Mouse (Mus musculus): ENCODE measurements at regions not wholly inside any gene's neighbourhood (a gene's known extent, or its start where the extent isn't known, plus 50 kb on each side); places are given as distances from the start of the nearest gene placed in this dataset.

- in situ Hi-C loops (cut with MboI, MseI) = no loop called here
Observed at GRCm38 (mm10) chr6:93041041-93041440, 97.7 kb upstream of the Adamts9 start.

DNA sequence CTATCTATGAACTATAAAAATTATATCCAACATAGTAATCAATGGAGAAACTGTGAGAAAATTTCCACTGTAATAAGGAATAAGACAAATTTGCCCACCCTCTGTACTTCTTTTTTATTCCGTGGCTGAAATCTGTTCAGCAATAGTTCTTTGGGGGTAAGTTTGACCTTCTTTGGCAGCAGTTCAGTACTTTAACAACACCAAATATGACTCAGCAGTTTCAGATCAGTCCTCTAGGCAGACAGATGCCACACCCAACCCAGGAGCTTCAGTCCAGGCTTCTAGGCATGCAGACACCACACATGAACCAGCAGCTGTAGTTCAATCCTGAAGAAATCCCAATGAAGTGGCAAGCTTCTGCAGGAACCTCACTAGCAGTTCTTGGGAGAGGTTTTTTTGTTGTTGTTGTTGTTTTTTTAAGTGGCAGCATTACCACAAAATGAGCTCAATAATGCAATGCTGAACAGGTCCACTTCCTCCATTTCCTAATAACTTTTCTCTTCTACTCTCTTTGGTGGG is 88.6 kb upstream of the Adamts9 start:
- in situ Hi-C loops (cut with MboI, MseI) = no loop called here

DNA sequence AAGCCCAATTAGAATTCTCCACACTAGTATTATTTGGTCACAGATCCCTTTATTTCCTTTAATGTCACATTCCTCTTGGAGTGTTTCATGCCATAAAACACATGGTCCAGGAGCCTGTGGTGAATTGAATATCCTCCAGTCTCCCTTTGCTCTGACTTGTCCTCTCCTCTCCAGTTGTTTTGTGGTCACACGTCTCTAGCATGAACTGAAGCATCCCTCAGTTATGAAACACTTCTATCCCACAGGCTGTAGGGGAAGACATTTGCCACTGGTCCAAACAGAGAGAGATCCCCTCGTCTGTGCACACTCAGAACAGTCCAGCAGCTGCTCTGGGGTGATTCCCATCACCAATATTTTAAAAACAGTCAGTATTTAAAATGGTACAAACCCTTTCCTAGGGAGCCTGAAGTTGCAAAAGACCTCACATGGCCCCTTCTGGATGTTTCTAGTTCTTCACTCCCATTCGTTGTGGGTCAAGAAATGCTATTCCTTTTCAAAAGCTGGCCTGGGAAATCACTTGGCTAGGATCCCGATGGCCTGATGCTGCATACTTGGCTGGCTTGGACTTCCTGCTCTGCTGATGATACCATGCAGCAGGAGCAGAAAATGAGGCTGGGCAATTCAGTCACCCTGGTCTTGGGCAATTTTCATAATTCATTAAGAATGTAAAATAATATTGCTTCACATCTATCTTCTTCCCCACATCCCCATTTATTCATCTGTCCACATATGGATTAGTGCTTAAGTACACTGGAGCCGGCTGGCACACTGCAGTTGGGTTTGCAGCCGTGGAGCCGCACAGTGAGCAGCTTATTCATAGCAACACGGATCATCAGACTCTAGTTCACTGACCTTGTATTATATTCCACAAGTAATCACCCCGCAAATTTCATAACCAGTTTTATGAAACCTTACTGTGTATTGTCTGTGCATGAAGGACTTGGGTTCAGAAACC is 83.1 kb upstream of the Adamts9 start:
- in situ Hi-C loops (cut with MboI, MseI) = no loop called here

- in situ Hi-C loops (cut with MboI, MseI) = no loop called here
Observed at GRCm38 (mm10) chr6:93014534-93014933, 71.2 kb upstream of the Adamts9 start.

GRCm38 (mm10) chr6:93011906-93012305 is 68.6 kb upstream of the Adamts9 start:
- in situ Hi-C loops (cut with MboI, MseI) = no loop called here

DNA sequence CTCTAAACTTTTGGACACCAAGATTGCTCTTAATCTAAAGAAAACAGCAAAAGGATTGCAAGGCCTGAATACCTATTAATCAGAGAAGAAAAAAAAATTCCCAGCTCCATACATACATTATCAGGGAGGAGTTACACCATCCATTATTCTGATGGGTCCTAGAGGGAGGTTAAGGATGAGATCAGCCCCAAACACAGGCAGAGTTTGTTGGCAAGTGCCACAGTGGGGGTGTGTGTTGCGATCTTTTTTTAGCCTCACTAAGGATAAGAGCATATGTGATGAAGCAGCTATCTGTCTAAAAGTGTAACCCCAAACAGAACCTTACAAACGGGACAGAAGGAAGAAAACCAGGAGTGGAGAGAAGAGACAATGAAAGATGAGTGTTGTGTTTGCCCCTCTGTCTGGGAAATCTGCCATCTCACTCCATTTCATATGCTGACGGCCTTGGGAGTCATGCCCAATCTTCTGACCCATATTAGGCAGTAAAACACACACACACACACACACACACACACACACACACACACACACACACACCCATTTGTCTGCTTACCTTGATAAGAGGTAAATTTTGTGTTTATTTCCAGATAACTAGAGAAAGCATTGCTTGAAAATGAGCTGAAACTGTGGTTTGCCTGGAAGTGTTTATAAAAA is 61.4 kb upstream of the Adamts9 start:
- in situ Hi-C loops (cut with MboI, MseI) = no loop called here

- in situ Hi-C loops (cut with MboI, MseI) = no loop called here
Observed at GRCm38 (mm10) chr6:93003812-93004211, 60.5 kb upstream of the Adamts9 start.

DNA sequence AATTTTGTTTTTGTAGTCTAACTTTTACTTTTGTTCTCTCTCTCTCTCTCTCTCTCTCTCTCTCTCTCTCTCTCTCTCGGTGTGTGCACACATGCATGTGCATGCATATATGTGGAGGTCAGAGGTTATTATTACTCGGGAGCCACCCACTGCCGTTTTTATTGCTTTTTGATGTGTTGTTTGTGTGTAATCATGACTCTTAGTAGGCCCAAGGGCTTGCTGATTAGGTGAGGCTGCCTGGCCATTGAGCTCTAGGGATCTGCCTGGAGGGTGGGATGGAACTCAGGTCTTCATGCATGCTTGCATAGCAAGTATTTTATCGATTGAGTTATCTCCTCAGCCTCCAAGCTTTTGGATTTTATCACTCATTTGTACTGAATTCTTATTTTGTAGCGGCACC is 50.4 kb upstream of the Adamts9 start:
- in situ Hi-C loops (cut with MboI, MseI) = no loop called here

Data from T-helper 17 cell (primary cell).